Mouse (Mus musculus) lung, postnatal 0 days (tissue): ENCODE measurements around the gene Krr1.

ENCODE experiments used
- CTCF ChIP-seq: IDR thresholded peaks from 2 replicates; pipeline ENCODE4 v1.5.1; 2016; ENCODE audit warnings: antibody characterized with exemption, mild to moderate bottlenecking
- EP300 ChIP-seq: IDR thresholded peaks from 2 replicates; pipeline ENCODE4 v1.6.1; 2016; ENCODE audit warnings: antibody characterized with exemption, mild to moderate bottlenecking, control low read depth

GRCm38 (mm10) chr10:111924141-111924540 is 48.3 kb upstream of the Krr1 start:
- TF ChIP-seq CTCF (no peak), EP300 (no peak)
